Mouse (Mus musculus) spleen, adult 2 months (tissue): ENCODE data around the gene Arv1.

Source experiments
- CTCF ChIP-seq: fragments of 200-500 bp; IDR thresholded peaks from 2 replicates; pipeline ENCODE4 v1.5.1; 2011; ENCODE audit warnings: mild to moderate bottlenecking, inconsistent platforms; ENCODE audit not compliant: insufficient read depth, insufficient read length, insufficient replicate concordance; ENCODE audit errors: extremely low read depth
- POLR2A ChIP-seq: fragments of 200-500 bp; IDR thresholded peaks from 2 replicates; pipeline ENCODE4 v1.6.1; 2011; ENCODE audit warnings: low read depth, low read length, inconsistent platforms

DNA sequence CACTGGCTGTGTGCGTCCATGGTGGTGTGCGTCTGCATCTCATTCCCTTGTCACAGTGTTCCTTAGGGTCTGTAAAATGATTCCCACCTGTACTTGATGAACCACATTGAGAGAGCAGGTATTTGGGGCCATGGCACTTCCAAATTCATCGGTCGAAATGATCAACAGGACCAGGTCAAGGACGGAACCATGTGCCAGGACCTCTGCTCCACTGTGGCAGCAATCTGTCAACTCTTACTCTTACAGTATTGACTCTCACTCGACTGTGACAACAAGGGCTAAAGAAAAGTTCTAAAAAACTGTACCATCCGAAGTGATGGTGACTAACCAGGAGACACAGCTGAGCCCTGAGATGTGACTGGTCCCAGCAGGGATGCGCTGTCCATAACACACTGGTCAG is 33.5 kb downstream of the Arv1 start:
- TF ChIP-seq POLR2A (no peak), CTCF (no peak)
